In genomic region chr2:33361139-33361716, GRCm38 (mm10) we compare ENCODE assay signal across 15 mouse cellular contexts. TPM values are rescaled to one million over a fixed set of nuclear protein-coding genes. Genes with fewer than 3 reads are reported as not detected.
DNase-seq lines count a peak whose midpoint lies in the region.
"Had no signal": no experiment of that assay in that cellular context is flagged by ENCODE, and none has a peak within 500 bp of the region (broad histone marks: within the 10 kb centered on the region; RNA-seq: fewer than 3 reads in every experiment).

No protein-coding gene starts in this region.

- DNase-seq in cerebellum, adult 9-11 months = peak; percentile 11
- DNase-seq in cerebellum, adult 8-10 months = no peak
- peak; percentile 39 for DNase-seq in kidney, adult 9 months
- no peak for DNase-seq in kidney, postnatal 10 days
- DNase-seq in retina, postnatal 1 day = peak; percentile 59
- no peak for DNase-seq in retina, embryonic 14.5 days (ENCODE audit: low spot score)
- DNase-seq in left cerebral cortex, adult 8-10 months (ENCODE audit: low spot score in 2 of 2) = no peak
- DNase-seq: adrenal gland, adult 2 months; cerebellum, adult 9-10 months; gastrocnemius, adult 2 months; heart, postnatal 14 days; liver; liver, postnatal 0 days; right cerebral cortex, postnatal 14 days; spleen, adult 18-20 months had no signal

RNA-seq across cellular contexts. Expression of gene Ralgps1, which starts 10.1 kb away (rescaled TPM):
- total RNA-seq in left cerebral cortex, adult 8-10 months (2022) = 10 to 100 TPM; 59.8 to 68.0 (median 67.1) TPM

Comparison
In these comparisons a context has a peak if more than half of its experiments do, and no peak if none do; other contexts are left out.
1. DNase-seq: peak in cerebellum, adult 9-11 months (single experiment), kidney, adult 9 months (single experiment) and retina, postnatal 1 day (single experiment); none in cerebellum, adult 8-10 months (single experiment), kidney, postnatal 10 days (single experiment), retina, embryonic 14.5 days (single experiment) and left cerebral cortex, adult 8-10 months (0 of 2).